Mouse (Mus musculus) G1E (cell line): ENCODE data around the gene Zfp213.

Experiments used
- CTCF ChIP-seq: IDR thresholded peaks from 2 replicates; pipeline ENCODE4 v1.5.1; 2012; ENCODE audit warnings: low read depth, low read length, inconsistent platforms, mixed read lengths
- GATA1 ChIP-seq: IDR thresholded peaks from 2 replicates; pipeline ENCODE4 v1.6.1; 2012; ENCODE audit warnings: borderline replicate concordance, low read length, inconsistent platforms, mixed read lengths
- POLR2AphosphoS5 ChIP-seq: IDR thresholded peaks from 2 replicates; pipeline ENCODE4 v1.6.1; 2012; ENCODE audit warnings: low read depth, low read length, inconsistent platforms; ENCODE audit not compliant: insufficient replicate concordance
- TAL1 ChIP-seq: conservative IDR thresholded peaks from 2 replicates; pipeline ENCODE4 v1.6.1; 2012; ENCODE audit warnings: low read depth, low read length, inconsistent platforms, mixed read lengths

DNA sequence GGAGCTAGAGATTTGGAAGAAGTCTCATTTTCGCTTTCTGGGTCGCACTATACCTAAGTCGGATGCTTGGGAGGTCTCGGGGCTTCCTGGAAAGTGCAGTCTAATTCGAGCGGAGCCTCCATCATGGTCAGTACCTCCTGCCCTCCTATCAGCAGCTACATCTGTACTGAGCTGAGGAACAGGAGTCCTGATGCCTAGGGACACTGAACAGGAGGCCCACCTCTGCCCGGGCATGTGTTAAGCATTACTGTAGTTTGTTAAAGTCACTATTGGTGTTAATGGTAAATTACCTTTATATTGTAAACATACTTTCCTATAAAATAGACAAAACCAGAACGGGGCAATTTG lies 304 bp upstream of the Zfp213 start:
- TF ChIP-seq CTCF (no peak), POLR2AphosphoS5 (no peak), TAL1 (no peak), GATA1 (no peak)
